17 mouse cellular contexts compared by ENCODE assay signal in genomic region chr19:7693104-7693503, GRCm38 (mm10). TPM values are rescaled to one million over a fixed set of nuclear protein-coding genes. Genes with fewer than 3 reads are reported as not detected.
"Had no signal": no experiment of that assay in that cellular context is flagged by ENCODE, and none has a peak within 500 bp of the region (broad histone marks: within the 10 kb centered on the region; RNA-seq: fewer than 3 reads in every experiment).

No protein-coding gene starts in this region.

RNA-seq across cellular contexts. Expression of gene Slc22a19, which starts 18.0 kb away (rescaled TPM):
- polyA plus RNA-seq: cerebellum, adult 2 months; cortical plate, adult 2 months; embryonic facial prominence, embryonic 10.5 days; embryonic facial prominence, embryonic 11.5 days; embryonic facial prominence, embryonic 12.5 days; embryonic facial prominence, embryonic 13.5 days; embryonic facial prominence, embryonic 14.5 days; embryonic facial prominence, embryonic 15.5 days; erythroblast, embryonic 14.5 days; forebrain, embryonic 10.5 days; forebrain, embryonic 11.5 days; forebrain, embryonic 12.5 days; forebrain, embryonic 13.5 days; forebrain, embryonic 16.5 days; forebrain, postnatal 0 days; frontal cortex, adult 2 months; gonadal fat pad, adult 2 months had no signal
